Mouse (Mus musculus) limb, embryonic 11.5 days (tissue): ENCODE measurements at regions not wholly inside any gene's neighbourhood (a gene's known extent, or its start where the extent isn't known, plus 50 kb on each side); places are given as distances from the start of the nearest gene placed in this dataset.

Experiments used
- ATAC-seq: fragments of 200-750 bp; cut with Nextera tagmentation; 2 replicates; pipeline ENCODE4 v1.8.0; 2017; ENCODE audit warnings: low read depth; ENCODE audit not compliant: insufficient number of reproducible peaks, low FRiP score, low TSS enrichment
- DNase-seq: peaks from one replicate; pipeline ENCODE4 v3.0.0-alpha.2; 2015; ENCODE audit warnings: low spot score
- H3K27ac ChIP-seq: fragments of 300-500 bp; sonication (generic); replicated peaks from 2 replicates; pipeline ENCODE4 v1.5.1; 2014; ENCODE audit warnings: low read depth, mild to moderate bottlenecking, low read length
- H3K27me3 ChIP-seq: fragments of 300-500 bp; sonication (generic); 2 replicates; pipeline ENCODE4 v1.6.1; 2014; ENCODE audit warnings: mild to moderate bottlenecking, low read length, mixed read lengths; ENCODE audit not compliant: control insufficient read depth, insufficient read depth
- H3K36me3 ChIP-seq: fragments of 300-500 bp; sonication (generic); 2 replicates; pipeline ENCODE4 v1.6.1; 2014; ENCODE audit warnings: mild to moderate bottlenecking, low read length, moderate library complexity, mixed read lengths; ENCODE audit not compliant: control insufficient read depth, insufficient read depth
- H3K4me1 ChIP-seq: fragments of 300-500 bp; sonication (generic); 2 replicates; pipeline ENCODE4 v1.6.1; 2014; ENCODE audit warnings: low read length, mixed read lengths; ENCODE audit not compliant: control insufficient read depth, insufficient read depth
- H3K4me2 ChIP-seq: fragments of 300-500 bp; sonication (generic); 2 replicates; pipeline ENCODE4 v1.6.1; 2014; ENCODE audit warnings: low read depth, mild to moderate bottlenecking, moderate library complexity; ENCODE audit not compliant: severe bottlenecking
- H3K4me3 ChIP-seq: fragments of 300-500 bp; sonication (generic); 2 replicates; pipeline ENCODE4 v1.5.1; 2014; ENCODE audit warnings: low read depth, low read length
- H3K9ac ChIP-seq: fragments of 300-500 bp; sonication (generic); 2 replicates; pipeline ENCODE4 v1.6.1; 2014; ENCODE audit warnings: mild to moderate bottlenecking, low read length
- H3K9me3 ChIP-seq: fragments of 300-500 bp; sonication (generic); 2 replicates; pipeline ENCODE4 v1.6.1; 2016; ENCODE audit warnings: low read length; ENCODE audit not compliant: control insufficient read depth
- WGBS: fragments of 180-500 bp; shearing (Covaris S2); extraction: QIAGEN DNeasy Blood & Tissue Kit; methylation state at CpG from one replicate; pipeline ENCODE4 v1.1.7; 2014; 5-methylcytosine and 5-hydroxymethylcytosine counted together

GRCm38 (mm10) chr3:152006747-152007146, 159.3 kb downstream of the Gipc2 start:
- H3K9ac ChIP-seq, result no peak overlapping the region
- H3K36me3 ChIP-seq, result no peaks in the 10 kb centered on the region
- ATAC-seq (no peak), DNase-seq (no peak)
- H3K4me1 ChIP-seq, result peaks cover 3% of the 10 kb centered on the region; the same call in 1 of the 2 replicates
- WGBS, result 91% methylated on average over 4 of the region's 4 CpGs
- no peak overlapping the region for H3K4me3 ChIP-seq
- no peak overlapping the region for H3K4me2 ChIP-seq
- H3K27ac ChIP-seq, result no peak overlapping the region
- H3K9me3 ChIP-seq, result no peaks in the 10 kb centered on the region
- H3K27me3 ChIP-seq, result no peaks in the 10 kb centered on the region

- no peaks in the 10 kb centered on the region for H3K9me3 ChIP-seq
- H3K4me1 ChIP-seq, result peaks cover 3% of the 10 kb centered on the region; the same call in 1 of the 2 replicates
- H3K9ac ChIP-seq, result no peak overlapping the region
- no peaks in the 10 kb centered on the region for H3K27me3 ChIP-seq
- H3K4me2 ChIP-seq, result no peak overlapping the region
- ATAC-seq (no peak), DNase-seq (no peak)
- no peak overlapping the region for H3K27ac ChIP-seq
- no peaks in the 10 kb centered on the region for H3K36me3 ChIP-seq
- no peak overlapping the region for H3K4me3 ChIP-seq
- 78% methylated on average over 3 of the region's 3 CpGs for WGBS
Measured at GRCm38 (mm10) chr3:152005366-152006025, 160.5 kb downstream of the Gipc2 start.

- no peaks in the 10 kb centered on the region for H3K27me3 ChIP-seq
- no peak overlapping the region for H3K9ac ChIP-seq
- H3K36me3 ChIP-seq, result no peaks in the 10 kb centered on the region
- H3K4me1 ChIP-seq, result peaks cover 3% of the 10 kb centered on the region; the same call in 1 of the 2 replicates
- ATAC-seq (no peak), DNase-seq (no peak)
- no peak overlapping the region for H3K4me2 ChIP-seq
- no peaks in the 10 kb centered on the region for H3K9me3 ChIP-seq
- 90% methylated on average over 7 of the region's 7 CpGs for WGBS
- H3K27ac ChIP-seq, result no peak overlapping the region
- H3K4me3 ChIP-seq, result no peak overlapping the region
Measured at GRCm38 (mm10) chr3:152004411-152004955, 161.5 kb downstream of the Gipc2 start.

- no peaks in the 10 kb centered on the region for H3K36me3 ChIP-seq
- no peak overlapping the region for H3K4me2 ChIP-seq
- ATAC-seq (no peak), DNase-seq (no peak)
- H3K27ac ChIP-seq, result no peak overlapping the region
- H3K9me3 ChIP-seq, result no peaks in the 10 kb centered on the region
- WGBS, result 80% methylated on average over 4 of the region's 4 CpGs
- H3K4me3 ChIP-seq, result no peak overlapping the region
- no peaks in the 10 kb centered on the region for H3K27me3 ChIP-seq
- H3K4me1 ChIP-seq, result no peaks in the 10 kb centered on the region
- H3K9ac ChIP-seq, result no peak overlapping the region
Measured at GRCm38 (mm10) chr3:151997534-151998107, 160.2 kb upstream of the Ptgfr start.

GRCm38 (mm10) chr3:151997111-151997510, 159.7 kb upstream of the Ptgfr start:
- H3K27me3 ChIP-seq, result no peaks in the 10 kb centered on the region
- H3K27ac ChIP-seq, result no peak overlapping the region
- H3K36me3 ChIP-seq, result no peaks in the 10 kb centered on the region
- H3K4me2 ChIP-seq, result no peak overlapping the region
- H3K4me1 ChIP-seq, result no peaks in the 10 kb centered on the region
- WGBS, result 86% methylated on average over 4 of the region's 4 CpGs
- no peak overlapping the region for H3K4me3 ChIP-seq
- DNase-seq (no peak), ATAC-seq (no peak)
- H3K9me3 ChIP-seq, result no peaks in the 10 kb centered on the region
- H3K9ac ChIP-seq, result no peak overlapping the region

- Histone ChIP-seq H3K4me2 (no peak overlapping the region), H3K27me3 (no peaks in the 10 kb centered on the region), H3K9ac (no peak overlapping the region), H3K9me3 (no peaks in the 10 kb centered on the region), H3K36me3 (no peaks in the 10 kb centered on the region), H3K4me1 (no peaks in the 10 kb centered on the region), H3K27ac (no peak overlapping the region), H3K4me3 (no peak overlapping the region)
- 92% methylated on average over 1 of the region's 1 CpGs for WGBS
- DNase-seq, result no peak
- no peak for ATAC-seq
Measured at GRCm38 (mm10) chr3:151988221-151988620, 150.8 kb upstream of the Ptgfr start.

- no peaks in the 10 kb centered on the region for H3K27me3 ChIP-seq
- no peak overlapping the region for H3K4me3 ChIP-seq
- H3K4me1 ChIP-seq, result no peaks in the 10 kb centered on the region
- H3K36me3 ChIP-seq, result no peaks in the 10 kb centered on the region
- no peak overlapping the region for H3K4me2 ChIP-seq
- DNase-seq (no peak), ATAC-seq (no peak)
- no peaks in the 10 kb centered on the region for H3K9me3 ChIP-seq
- no peak overlapping the region for H3K27ac ChIP-seq
- WGBS, result 83% methylated on average over 1 of the region's 1 CpGs
- no peak overlapping the region for H3K9ac ChIP-seq
Measured at GRCm38 (mm10) chr3:151978136-151978535, 140.7 kb upstream of the Ptgfr start.

GRCm38 (mm10) chr3:151977651-151978050, 140.2 kb upstream of the Ptgfr start:
- Histone ChIP-seq H3K36me3 (no peaks in the 10 kb centered on the region), H3K27me3 (no peaks in the 10 kb centered on the region), H3K4me1 (no peaks in the 10 kb centered on the region), H3K4me2 (no peak overlapping the region), H3K27ac (no peak overlapping the region), H3K4me3 (no peak overlapping the region), H3K9ac (no peak overlapping the region), H3K9me3 (no peaks in the 10 kb centered on the region)
- 81% methylated on average over 4 of the region's 4 CpGs for WGBS
- DNase-seq (no peak), ATAC-seq (no peak)
